Mouse (Mus musculus) forebrain, postnatal 0 days (tissue): ENCODE results near the gene Flg2. TPM values are rescaled to one million over a fixed set of nuclear protein-coding genes. Genes with fewer than 3 reads are reported as not detected.

Experiments
- ATAC-seq: fragments of 200-750 bp; cut with Nextera tagmentation; 2 replicates; pipeline ENCODE4 v1.8.0; 2017; ENCODE audit warnings: mild to moderate bottlenecking, moderate library complexity
- DNase-seq: peaks from one replicate; pipeline ENCODE4 v3.0.0-alpha.2; 2015
- H3K27ac ChIP-seq: fragments of 300-500 bp; sonication (generic); 2 replicates; pipeline ENCODE4 v1.5.1; 2014; ENCODE audit warnings: low read depth, mild to moderate bottlenecking, antibody characterized with exemption, low read length, moderate library complexity, mixed read lengths
- H3K27me3 ChIP-seq: fragments of 300-500 bp; sonication (generic); 2 replicates; pipeline ENCODE4 v1.6.1; 2014; ENCODE audit warnings: mild to moderate bottlenecking, low read length, mixed read lengths; ENCODE audit not compliant: insufficient read depth
- H3K36me3 ChIP-seq: fragments of 300-500 bp; sonication (generic); 2 replicates; pipeline ENCODE4 v1.6.1; 2014; ENCODE audit warnings: mild to moderate bottlenecking, moderate library complexity; ENCODE audit not compliant: insufficient read depth
- H3K4me1 ChIP-seq: fragments of 300-500 bp; sonication (generic); 2 replicates; pipeline ENCODE4 v1.6.1; 2014; ENCODE audit warnings: antibody characterized with exemption; ENCODE audit not compliant: insufficient read depth
- H3K4me2 ChIP-seq: fragments of 300-500 bp; sonication (generic); 2 replicates; pipeline ENCODE4 v1.6.1; 2014; ENCODE audit warnings: low read depth, mild to moderate bottlenecking, moderate library complexity
- H3K4me3 ChIP-seq: fragments of 300-500 bp; sonication (generic); 2 replicates; pipeline ENCODE4 v1.5.1; 2014; ENCODE audit warnings: low read depth, low read length, mixed read lengths
- H3K9ac ChIP-seq: fragments of 300-500 bp; sonication (generic); 2 replicates; pipeline ENCODE4 v1.6.1; 2014; ENCODE audit warnings: mild to moderate bottlenecking
- H3K9me3 ChIP-seq: fragments of 300-500 bp; sonication (generic); 2 replicates; pipeline ENCODE4 v1.6.1; 2016; ENCODE audit warnings: low read length
- CTCF ChIP-seq: sonication (generic); IDR thresholded peaks from 2 replicates; pipeline ENCODE4 v1.5.1; 2016; ENCODE audit warnings: antibody characterized with exemption, control low read depth, low read depth
- WGBS: fragments of 180-500 bp; shearing (Covaris S2); extraction: QIAGEN DNeasy Blood & Tissue Kit; methylation state at CpG from one replicate; pipeline ENCODE4 v1.1.7; 2014; 5-methylcytosine and 5-hydroxymethylcytosine counted together
- polyA plus RNA-seq: library from polyadenylated mRNA; unstranded; fragments of >200 nt; fragmentation: Nextera tagmentation; extraction: Ambion mirVana; gene quantifications from 2 replicates; pipeline ENCODE4 v1.2.1, GENCODE M21; 2015
- total RNA-seq: library from RNA; depleted of rRNA; stranded (reverse); fragments of >200 nt; gene quantifications from 2 replicates; pipeline ENCODE4 v1.2.3, GENCODE M21; 2014; rRNA removed

Flg2 gene
- total RNA-seq: not detected in 2 replicates
- not detected in 2 replicates for polyA plus RNA-seq

DNA sequence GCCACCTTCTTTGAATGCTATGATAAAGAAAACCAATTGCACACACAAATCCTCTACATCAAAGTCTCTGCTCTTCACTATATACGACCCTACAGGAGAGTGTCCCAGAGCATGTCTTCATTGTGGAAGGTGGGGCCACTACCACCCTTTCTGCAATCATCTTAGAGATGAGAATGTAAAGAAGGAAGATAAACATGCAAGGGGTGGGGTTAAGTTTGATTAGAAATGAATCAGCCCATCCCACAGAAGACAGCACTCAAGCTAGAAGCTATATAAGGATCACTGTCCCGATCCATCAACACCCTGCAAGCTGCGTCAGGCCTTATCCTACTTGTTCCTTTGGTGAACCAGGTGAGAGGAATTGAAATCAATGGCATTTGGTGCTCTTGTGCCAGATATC, at the start of gene Flg2:
Gene Flg2, plus strand, starts transcription at position 301 of the 400 bp plus-strand sequence.
- ATAC-seq (no peak), DNase-seq (no peak)
- no peaks in the 10 kb centered on the region for H3K9me3 ChIP-seq
- no peaks in the 10 kb centered on the region for H3K36me3 ChIP-seq
- H3K4me3 ChIP-seq: no peak within 1 kb of the TSS
- no peaks in the 10 kb centered on the region for H3K27me3 ChIP-seq
- no peaks in the 10 kb centered on the region for H3K4me1 ChIP-seq
- H3K4me2 ChIP-seq: no peak within 1 kb of the TSS
- H3K27ac ChIP-seq: no peak within 1 kb of the TSS
- WGBS: 82% methylated on average over 3 of the region's 3 CpGs
- no peak within 1 kb of the TSS for H3K9ac ChIP-seq
- TF ChIP-seq CTCF: no peak

DNA sequence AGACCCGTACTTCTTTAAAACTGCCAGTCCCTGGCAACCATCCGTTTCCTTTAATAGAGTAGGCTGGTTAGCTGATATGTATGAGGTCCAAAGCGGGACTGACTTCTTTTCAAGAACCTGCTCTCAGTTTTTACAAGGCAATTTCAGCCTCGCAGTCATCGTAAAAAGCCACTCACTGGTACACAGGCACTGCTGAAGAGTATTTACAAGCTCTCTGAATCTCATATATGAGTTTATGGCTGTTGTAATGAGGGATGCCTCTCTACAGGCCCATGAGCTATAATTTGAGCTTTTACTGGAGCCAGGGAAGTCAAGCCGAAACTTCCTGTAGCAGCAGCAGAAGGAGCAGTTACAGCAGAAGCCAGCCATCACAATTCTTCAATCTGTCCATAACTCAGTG, 34.6 kb upstream of the Flg2 start:
- ATAC-seq: no peak
- no peak for TF ChIP-seq CTCF

DNA sequence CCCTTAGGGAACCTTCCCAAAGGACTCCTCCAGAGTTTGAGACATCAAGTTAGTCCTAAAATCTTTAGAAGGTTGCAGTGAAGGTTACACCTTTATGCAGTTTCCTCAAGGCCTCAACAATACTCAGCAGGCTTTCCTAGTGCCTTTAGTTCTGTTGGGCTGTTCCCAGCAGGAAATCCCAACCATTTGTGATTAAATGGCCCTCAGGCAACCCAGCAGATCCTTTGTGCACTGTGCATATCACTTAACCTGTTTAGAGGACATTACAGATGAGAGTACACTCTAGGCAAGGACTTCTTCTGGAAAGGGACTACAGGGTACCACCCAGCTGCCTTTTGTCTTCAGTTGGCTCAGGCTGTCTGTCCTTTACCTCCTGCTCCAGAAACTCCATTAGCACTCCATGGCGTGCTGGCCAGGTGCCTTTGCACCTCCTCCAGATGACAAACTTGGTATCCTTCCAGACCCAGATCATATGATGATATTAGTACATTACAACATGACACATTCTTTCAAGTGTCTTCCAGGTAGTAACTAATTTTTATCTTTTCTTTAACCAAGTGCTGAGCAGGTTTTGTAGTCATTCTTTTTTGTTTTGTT, 34.0 kb upstream of the Flg2 start:
- ATAC-seq (no peak), DNase-seq (no peak)
- H3K4me2 ChIP-seq: no peak overlapping the region
- no peaks in the 10 kb centered on the region for H3K27me3 ChIP-seq
- no peaks in the 10 kb centered on the region for H3K4me1 ChIP-seq
- TF ChIP-seq CTCF: no peak
- no peak overlapping the region for H3K27ac ChIP-seq
- no peaks in the 10 kb centered on the region for H3K36me3 ChIP-seq
- no peaks in the 10 kb centered on the region for H3K9me3 ChIP-seq
- H3K4me3 ChIP-seq: no peak overlapping the region
- 66% methylated on average over 1 of the region's 1 CpGs for WGBS
- H3K9ac ChIP-seq: no peak overlapping the region

More for the DNA sequence above, 34.6 kb upstream of the Flg2 start:
- no peak overlapping the region for H3K4me3 ChIP-seq
- 87% methylated on average over 6 of the region's 6 CpGs for WGBS
- no peaks in the 10 kb centered on the region for H3K27me3 ChIP-seq
- H3K9me3 ChIP-seq: no peaks in the 10 kb centered on the region
- no peak overlapping the region for H3K9ac ChIP-seq
- H3K36me3 ChIP-seq: no peaks in the 10 kb centered on the region
- H3K27ac ChIP-seq: no peak overlapping the region
- DNase-seq: no peak
- no peaks in the 10 kb centered on the region for H3K4me1 ChIP-seq
- H3K4me2 ChIP-seq: no peak overlapping the region

DNA sequence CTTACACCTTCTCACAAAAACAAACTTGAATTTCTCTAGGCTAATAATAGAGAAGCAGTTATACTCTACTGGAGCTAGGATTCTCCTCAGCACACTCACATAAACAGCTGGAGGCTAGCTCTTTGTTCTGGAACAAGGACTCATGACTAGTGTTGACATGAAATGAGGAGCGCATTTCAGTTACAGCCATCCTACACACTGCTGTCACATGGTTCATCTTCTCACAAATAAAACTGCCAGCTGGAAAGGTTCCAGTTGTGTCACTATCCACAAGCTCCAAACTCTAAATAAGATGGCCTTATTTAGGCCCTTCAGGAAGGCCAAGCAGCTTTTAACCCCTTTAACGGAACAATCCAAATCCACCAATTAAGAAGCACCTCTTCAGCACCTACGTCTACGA, 16.2 kb upstream of the Flg2 start:
- Histone ChIP-seq H3K27me3 (no peaks in the 10 kb centered on the region), H3K9ac (no peak overlapping the region), H3K27ac (no peak overlapping the region), H3K4me2 (no peak overlapping the region), H3K4me1 (no peaks in the 10 kb centered on the region), H3K9me3 (no peaks in the 10 kb centered on the region), H3K36me3 (no peaks in the 10 kb centered on the region), H3K4me3 (no peak overlapping the region)
- no peak for DNase-seq
- no peak for TF ChIP-seq CTCF
- WGBS: 93% methylated on average over 4 of the region's 4 CpGs
- no peak for ATAC-seq

DNA sequence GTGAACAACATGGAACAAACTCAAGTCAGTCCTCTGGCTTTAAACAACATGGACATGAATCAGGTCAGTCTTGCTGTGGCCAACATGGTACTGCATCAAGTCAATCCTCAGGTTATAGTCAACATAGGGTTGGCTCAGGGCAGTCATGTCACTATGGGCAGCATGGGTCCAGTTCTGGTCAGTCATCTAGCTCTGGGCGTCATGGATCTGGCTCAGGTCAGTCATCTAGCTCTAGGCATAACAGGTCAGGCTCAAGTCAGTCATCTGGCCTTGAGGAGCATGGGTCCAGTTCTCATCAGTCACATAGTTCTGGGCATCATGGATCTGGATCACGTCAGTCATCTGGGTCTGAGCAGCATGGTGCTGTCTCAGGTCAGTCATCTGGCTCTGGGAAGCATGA, 4.9 kb downstream of the Flg2 start:
- no peak overlapping the region for H3K4me3 ChIP-seq
- no peak for ATAC-seq
- WGBS: 86% methylated on average over 2 of the region's 2 CpGs

DNA sequence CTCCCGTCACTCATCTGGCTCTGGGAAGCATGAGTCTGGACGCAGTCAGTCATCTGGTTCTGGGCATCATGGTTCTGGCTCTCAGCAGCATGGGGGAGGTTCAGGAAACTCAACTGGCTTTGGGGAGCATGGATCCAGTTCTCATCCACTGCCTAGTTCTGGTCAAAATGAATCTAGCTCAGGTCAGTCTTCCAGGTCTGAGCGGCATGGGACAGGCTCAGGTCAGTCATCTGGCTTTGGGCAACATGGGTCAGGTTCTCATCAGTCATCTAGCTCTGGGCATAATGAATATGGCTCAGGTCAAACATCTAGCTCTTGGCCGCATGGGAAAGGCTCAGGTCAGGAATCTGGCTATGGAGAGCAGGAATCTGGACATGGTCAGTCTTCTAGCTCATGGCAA, 5.4 kb downstream of the Flg2 start:
- Histone ChIP-seq H3K9ac (no peak overlapping the region), H3K4me1 (no peaks in the 10 kb centered on the region), H3K27ac (no peak overlapping the region), H3K27me3 (no peaks in the 10 kb centered on the region), H3K9me3 (0 out of 2 replicates have a peak, but pooled peaks cover 7% of the 10 kb centered on the region), H3K4me3 (no peak overlapping the region), H3K36me3 (no peaks in the 10 kb centered on the region), H3K4me2 (no peak overlapping the region)
- DNase-seq: no peak
- 93% methylated on average over 4 of the region's 4 CpGs for WGBS
- no peak for TF ChIP-seq CTCF
- ATAC-seq: no peak

More for the DNA sequence above, 4.9 kb downstream of the Flg2 start:
- H3K36me3 ChIP-seq: no peaks in the 10 kb centered on the region
- no peak for TF ChIP-seq CTCF
- no peak for DNase-seq
- no peak overlapping the region for H3K27ac ChIP-seq
- H3K9me3 ChIP-seq: 0 out of 2 replicates have a peak, but pooled peaks cover 7% of the 10 kb centered on the region
- no peak overlapping the region for H3K4me2 ChIP-seq
- no peaks in the 10 kb centered on the region for H3K27me3 ChIP-seq
- H3K9ac ChIP-seq: no peak overlapping the region
- H3K4me1 ChIP-seq: no peaks in the 10 kb centered on the region

Other genes starting within 250 kb of the Flg2 start
- not detected in 2 replicates for gene Lce3d, start 239.9 kb upstream of the Flg2 start, total RNA-seq
- not detected in 2 replicates for gene Lce3d, start 239.9 kb upstream of the Flg2 start, polyA plus RNA-seq
- gene Lce3e, start 230.2 kb upstream of the Flg2 start, total RNA-seq: not detected in 2 replicates
- not detected in 2 replicates for gene Lce3e, start 230.2 kb upstream of the Flg2 start, polyA plus RNA-seq
- gene Lce3f, start 205.1 kb upstream of the Flg2 start, total RNA-seq: not detected in 2 replicates
- not detected in 2 replicates for gene Lce3f, start 205.1 kb upstream of the Flg2 start, polyA plus RNA-seq
- gene Crct1, start 181.6 kb upstream of the Flg2 start, total RNA-seq: 0.38 and 0.57 TPM in 2 replicates
- 0.34 and 0.62 TPM in 2 replicates for gene Crct1, start 181.6 kb upstream of the Flg2 start, polyA plus RNA-seq
- gene Lce1m, start 178.2 kb upstream of the Flg2 start, total RNA-seq: not detected in 2 replicates
- not detected in 2 replicates for gene Lce1m, start 178.2 kb upstream of the Flg2 start, polyA plus RNA-seq
- gene Gm4858, start 128.5 kb upstream of the Flg2 start, total RNA-seq: not detected in 2 replicates
- not detected in 2 replicates for gene Gm4858, start 128.5 kb upstream of the Flg2 start, polyA plus RNA-seq
- gene Crnn, start 52.5 kb upstream of the Flg2 start, total RNA-seq: not detected in 2 replicates
- gene Crnn, start 52.5 kb upstream of the Flg2 start, polyA plus RNA-seq: not detected in 2 replicates
- gene Flg, start 76.2 kb downstream of the Flg2 start, total RNA-seq: under 0.01 TPM in 1 of 2 replicates, not detected in the other
- not detected in 2 replicates for gene Flg, start 76.2 kb downstream of the Flg2 start, polyA plus RNA-seq
- gene Hrnr, start 122.5 kb downstream of the Flg2 start, total RNA-seq: not detected in 2 replicates
- gene Hrnr, start 122.5 kb downstream of the Flg2 start, polyA plus RNA-seq: not detected in 2 replicates
- gene Rptn, start 196.4 kb downstream of the Flg2 start, total RNA-seq: not detected in 2 replicates
- not detected in 2 replicates for gene Rptn, start 196.4 kb downstream of the Flg2 start, polyA plus RNA-seq
- 0.38 and 0.57 TPM in 2 replicates for gene Tchh, start 245.1 kb downstream of the Flg2 start, total RNA-seq
- gene Tchh, start 245.1 kb downstream of the Flg2 start, polyA plus RNA-seq: 0.97 and 1.3 TPM in 2 replicates